Mouse (Mus musculus) layer of hippocampus, adult 2 months (tissue): Measurements from ENCODE around the gene Vrk3. TPM values are rescaled to one million over a fixed set of nuclear protein-coding genes. Genes with fewer than 3 reads are reported as not detected.
"Not testable (repeated sequence)": the region's sequence is repeated elsewhere in the genome, so short reads cannot be mapped to it uniquely, and the experiment has no call there.

Experiments
- DNase-seq, 2 experiments: peaks; one replicate each; pipeline ENCODE4 v3.0.0; 2022; ENCODE audit warnings: low spot score in 2 of 2
- H3K27ac ChIP-seq: fragments of 200-600 bp; 2 replicates; pipeline ENCODE4 v1.8.1; 2022
- H3K4me3 ChIP-seq: fragments of 200-600 bp; 2 replicates; pipeline ENCODE4 v1.8.1; 2022; ENCODE audit warnings: mild to moderate bottlenecking
- CTCF ChIP-seq: fragments of 200-600 bp; conservative IDR thresholded peaks from 2 replicates; pipeline ENCODE4 v1.8.1; 2022; ENCODE audit warnings: antibody characterized with exemption, mild to moderate bottlenecking, moderate library complexity
- long read RNA-seq, 2 experiments: library from polyadenylated mRNA; stranded (forward); transcript quantifications; one replicate each; pipeline ENCODE4 v2.0.0; 2021; ENCODE audit warnings: borderline mapping rate in 2 of 2
- total RNA-seq, 2 experiments: library from RNA; stranded (reverse); gene quantifications; 2 replicates each; pipeline ENCODE4 v1.2.3; 2021

Vrk3 gene
- 10 to 100 TPM; 31.7 to 35.4 TPM for total RNA-seq
- long read RNA-seq, experiment 1, transcript Vrk3-201 (15 exons, 1,969 nt), result major isoform, 18 of 25 reads
- long read RNA-seq, experiment 1, partial matches to known transcripts, result 4 of 25 reads
- long read RNA-seq, experiment 1, other reads (novel, unspliced or antisense), result 3 of 25 reads
- long read RNA-seq, experiment 2, transcript Vrk3-201 (15 exons, 1,969 nt), result major isoform, 19 of 23 reads
- long read RNA-seq, experiment 2, partial matches to known transcripts, result 1 of 23 reads
- long read RNA-seq, experiment 2, other reads (novel, unspliced or antisense), result 3 of 23 reads

- Histone ChIP-seq H3K27ac (peak within 1 kb of the TSS; percentile 98), H3K4me3 (peak within 1 kb of the TSS; percentile 70)
- TF ChIP-seq CTCF, result no peak
- DNase-seq, result peak; percentile 88 to 98
Measured at GRCm38 (mm10) chr7:44748101-44749044, at the start of gene Vrk3. TSS of gene Vrk3 (plus strand) at chr7:44748413.

GRCm38 (mm10) chr7:44701921-44702320 is 46.3 kb upstream of the Vrk3 start:
- peak; percentile 32 to 35 for DNase-seq
- TF ChIP-seq CTCF, result peak; percentile 77
- H3K27ac ChIP-seq, result no peak overlapping the region

GRCm38 (mm10) chr7:44702985-44703384 is 45.2 kb upstream of the Vrk3 start:
- no peak for DNase-seq
- H3K4me3 ChIP-seq, result no peak overlapping the region
- no peak for TF ChIP-seq CTCF

More at GRCm38 (mm10) chr7:44701921-44702320, 46.3 kb upstream of the Vrk3 start:
- no peak overlapping the region for H3K4me3 ChIP-seq

GRCm38 (mm10) chr7:44704363-44704762 is 43.9 kb upstream of the Vrk3 start:
- H3K4me3 ChIP-seq, result no peak overlapping the region
- DNase-seq, result peak in 1 of 2 experiments; percentile 60
- peak; percentile 87 for TF ChIP-seq CTCF
- no peak overlapping the region for H3K27ac ChIP-seq

More at GRCm38 (mm10) chr7:44702985-44703384, 45.2 kb upstream of the Vrk3 start:
- no peak overlapping the region for H3K27ac ChIP-seq

GRCm38 (mm10) chr7:44705086-44705485 is 43.1 kb upstream of the Vrk3 start:
- TF ChIP-seq CTCF, result peak; percentile 31
- no peak overlapping the region for H3K27ac ChIP-seq
- H3K4me3 ChIP-seq, result no peak overlapping the region
- DNase-seq, result no peak

- TF ChIP-seq CTCF, result peak; percentile 13; the same call in 1 of the 2 replicates
- DNase-seq, result no peak
Measured at GRCm38 (mm10) chr7:44706322-44706721, 41.9 kb upstream of the Vrk3 start.

GRCm38 (mm10) chr7:44707169-44707675 is 41.0 kb upstream of the Vrk3 start:
- Histone ChIP-seq H3K27ac (no peak overlapping the region), H3K4me3 (no peak overlapping the region)
- no peak for DNase-seq
- no peak for TF ChIP-seq CTCF

More at GRCm38 (mm10) chr7:44706322-44706721, 41.9 kb upstream of the Vrk3 start:
- H3K4me3 ChIP-seq, result no peak overlapping the region
- no peak overlapping the region for H3K27ac ChIP-seq

- H3K4me3 ChIP-seq, H3K27ac ChIP-seq, DNase-seq: not testable (repeated sequence)
Measured at GRCm38 (mm10) chr7:44708093-44708492, 40.1 kb upstream of the Vrk3 start.

- H3K27ac ChIP-seq, result no peak within 1 kb of the TSS
- DNase-seq, result no peak
- no peak within 1 kb of the TSS for H3K4me3 ChIP-seq
- no peak for TF ChIP-seq CTCF
Measured at GRCm38 (mm10) chr7:44708574-44708973, 39.6 kb upstream of the Vrk3 start, which contains the start of gene Izumo2. TSS of gene Izumo2 (plus strand) at chr7:44708742.

- no peak overlapping the region for H3K27ac ChIP-seq
- 0 out of 2 replicates have a peak, but pooled peaks have one; percentile 31 for TF ChIP-seq CTCF
- DNase-seq, result no peak
- H3K4me3 ChIP-seq, result no peak overlapping the region
Measured at GRCm38 (mm10) chr7:44709881-44710280, 38.3 kb upstream of the Vrk3 start.

- no peak overlapping the region for H3K4me3 ChIP-seq
- DNase-seq, result no peak
- H3K27ac ChIP-seq, result no peak overlapping the region
- TF ChIP-seq CTCF, result no peak
Measured at GRCm38 (mm10) chr7:44722058-44722457, 26.2 kb upstream of the Vrk3 start.

- Histone ChIP-seq H3K4me3 (no peak overlapping the region), H3K27ac (no peak overlapping the region)
- TF ChIP-seq CTCF, result peak; percentile 79
- peak in 1 of 2 experiments; percentile 34 for DNase-seq
Measured at GRCm38 (mm10) chr7:44724316-44724715, 23.9 kb upstream of the Vrk3 start.

- Histone ChIP-seq H3K4me3 (no peak overlapping the region), H3K27ac (no peak overlapping the region)
- no peak for TF ChIP-seq CTCF
- no peak for DNase-seq
Measured at GRCm38 (mm10) chr7:44726343-44726742, 21.9 kb upstream of the Vrk3 start.
